Mouse (Mus musculus) urinary bladder, postnatal 4 days (tissue): ENCODE measurements around the gene Grik3.

Source experiments
- DNase-seq, 2 experiments: peaks; one replicate each; pipeline ENCODE4 v3.0.0; 2021 to 2022; ENCODE audit warnings: low spot score in 2 of 2

Grik3 gene

DNA sequence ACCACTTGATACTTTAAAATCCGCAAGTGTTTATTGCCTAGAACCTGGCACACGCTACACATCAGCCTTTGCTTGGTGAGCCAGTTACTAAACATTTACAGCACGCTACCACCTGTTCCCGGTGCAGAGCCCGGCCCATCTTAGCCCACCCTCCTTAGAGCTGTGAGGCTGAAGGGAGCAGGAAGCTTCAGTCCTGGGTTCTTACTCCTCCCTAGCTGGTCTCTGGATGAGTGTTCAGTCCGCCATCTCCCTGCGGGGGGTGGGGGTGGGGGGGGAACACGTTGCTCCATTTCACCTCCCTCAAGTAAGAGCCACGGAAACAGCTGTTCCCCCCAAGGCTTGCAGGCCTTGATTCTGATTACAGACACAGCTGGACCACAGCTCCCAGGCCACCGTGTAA, 236.5 kb downstream of the Grik3 start:
- DNase-seq, result no peak

DNA sequence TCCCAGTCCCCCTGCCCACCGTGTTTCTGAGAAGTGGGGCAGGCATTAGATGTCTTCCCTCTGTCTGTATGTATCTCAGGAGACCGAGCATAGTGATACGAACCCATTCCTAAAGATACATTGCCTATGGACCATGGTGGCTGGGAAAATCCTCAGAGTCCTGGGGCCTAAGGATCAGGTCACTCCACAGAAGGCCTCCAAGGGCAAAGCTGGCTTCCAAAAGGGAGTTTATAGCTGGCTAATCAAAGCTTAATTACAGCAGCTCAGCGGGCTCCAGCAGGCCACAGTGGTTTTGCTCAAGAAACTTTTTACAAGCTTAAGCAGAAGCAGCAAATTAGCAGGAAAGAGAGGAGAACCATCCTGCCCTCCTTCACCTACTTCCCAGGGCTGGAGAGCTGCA, 237.1 kb downstream of the Grik3 start:
- DNase-seq, result no peak

DNA sequence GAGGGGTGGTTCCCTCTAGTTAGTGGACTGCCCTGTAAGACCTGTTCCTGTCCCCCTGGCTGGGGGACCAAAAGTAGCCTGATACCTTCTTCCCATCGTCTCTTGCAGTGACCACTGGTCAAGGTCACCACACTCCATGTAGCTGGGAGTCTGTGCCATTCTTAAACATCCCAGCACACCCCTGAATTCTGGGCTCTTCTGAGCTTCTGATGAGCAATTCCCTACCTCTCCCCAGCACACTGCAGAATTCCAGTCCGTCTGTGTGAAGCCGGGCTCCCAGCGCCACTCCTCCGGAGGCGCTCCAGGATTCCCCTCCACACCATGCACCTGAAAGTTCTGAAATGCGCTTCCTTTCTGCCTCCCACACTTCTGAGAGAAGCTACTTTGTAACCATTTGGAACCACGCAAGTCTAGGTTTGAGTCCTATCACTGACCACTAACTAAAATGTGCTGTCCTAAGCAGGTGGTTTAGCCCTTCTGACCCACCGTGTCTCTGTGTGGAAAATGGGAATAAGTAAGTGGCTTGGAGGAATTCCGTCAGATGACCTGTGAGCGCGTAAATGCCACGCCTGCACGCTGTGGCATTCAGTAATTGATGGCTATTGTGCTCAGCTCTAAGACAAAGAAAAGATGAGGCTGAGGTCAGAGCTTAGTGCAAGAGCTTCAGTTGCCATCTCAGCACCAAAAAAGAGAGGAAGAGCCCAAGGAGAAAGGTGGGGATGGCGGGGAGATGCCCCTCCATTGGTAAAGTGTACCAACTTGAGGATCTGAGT, 237.8 kb downstream of the Grik3 start:
- DNase-seq, result no peak

DNA sequence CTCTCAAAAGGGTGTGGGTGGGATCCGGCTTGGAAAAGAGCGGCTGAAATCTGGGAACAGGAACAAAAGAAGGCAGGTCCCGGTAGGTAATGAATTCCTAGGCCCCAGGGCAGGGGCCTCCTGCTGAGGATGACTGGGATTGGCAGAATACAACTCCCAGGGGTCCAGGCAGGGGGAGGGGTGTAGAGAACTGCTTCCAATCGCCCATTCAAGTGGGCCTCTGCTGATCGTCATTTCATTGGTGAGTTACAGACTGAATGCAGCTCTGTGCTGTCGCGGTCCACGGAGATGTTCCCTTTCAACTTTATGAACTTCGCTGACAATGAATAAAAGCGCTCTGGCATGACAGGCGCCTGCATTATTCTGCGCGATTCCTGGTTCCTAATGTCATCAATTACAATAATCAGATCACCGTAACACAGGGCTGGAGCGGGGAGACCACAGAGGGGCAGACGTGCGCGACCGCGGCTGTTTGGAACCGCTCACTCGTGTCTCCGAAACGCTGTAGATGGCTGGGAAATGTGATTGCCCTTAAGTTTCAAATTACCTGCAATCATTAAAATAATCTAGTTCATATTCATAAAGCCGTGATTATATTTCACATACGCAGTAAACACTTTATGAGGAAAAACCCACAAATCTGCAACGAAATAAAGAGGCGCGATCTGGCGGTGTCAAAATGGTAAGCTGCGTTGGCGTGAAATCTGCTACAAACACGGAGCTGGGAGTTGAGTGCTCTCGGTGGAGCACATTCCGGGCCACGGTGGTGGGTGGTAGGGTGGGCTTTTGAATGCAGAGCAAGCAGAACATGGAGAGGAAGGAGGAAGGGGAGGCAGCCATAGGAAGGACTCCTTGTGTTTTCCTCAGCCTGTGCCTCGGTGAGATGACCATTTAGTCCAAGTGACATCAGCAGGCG, 239.1 kb downstream of the Grik3 start:
- DNase-seq, result no peak

DNA sequence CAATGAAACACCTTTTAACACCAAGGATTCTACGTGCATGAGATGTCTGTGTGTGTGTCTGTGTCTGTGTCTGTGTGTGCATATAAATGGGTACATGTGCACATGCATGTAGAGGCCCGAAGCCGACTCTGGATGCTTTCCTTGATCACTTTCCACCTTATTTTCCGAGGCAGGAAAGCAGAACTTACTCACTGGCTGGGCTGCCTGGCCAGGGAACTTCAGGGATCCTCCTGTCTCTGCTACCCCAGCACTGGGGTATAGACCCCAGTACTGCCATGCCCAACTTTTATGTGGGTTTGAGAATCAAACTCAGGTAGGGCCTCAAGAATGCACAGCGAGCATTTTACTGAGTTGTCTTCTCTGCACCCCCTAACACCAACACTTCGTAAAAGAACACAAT, 240.3 kb downstream of the Grik3 start:
- DNase-seq, result no peak

DNA sequence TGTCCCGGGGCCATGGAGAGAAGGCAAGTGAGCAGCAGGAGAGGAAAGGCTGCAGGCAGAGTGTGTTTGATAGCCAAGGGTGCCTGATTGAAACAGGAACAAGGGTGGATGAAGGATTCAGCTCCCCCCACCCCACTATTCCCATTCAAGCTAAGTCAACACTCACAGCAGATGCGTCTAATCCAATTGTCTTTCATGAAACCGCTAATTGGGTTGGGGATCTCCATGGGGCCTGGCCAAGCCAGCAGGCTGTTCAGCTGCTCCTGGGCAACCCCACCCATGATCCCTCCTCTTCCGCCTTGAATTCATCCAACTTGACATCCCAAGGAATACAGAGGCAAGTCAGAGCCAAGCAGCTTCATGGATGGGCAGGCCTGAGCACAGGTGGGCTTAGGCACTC, 246.3 kb downstream of the Grik3 start:
- no peak for DNase-seq

DNA sequence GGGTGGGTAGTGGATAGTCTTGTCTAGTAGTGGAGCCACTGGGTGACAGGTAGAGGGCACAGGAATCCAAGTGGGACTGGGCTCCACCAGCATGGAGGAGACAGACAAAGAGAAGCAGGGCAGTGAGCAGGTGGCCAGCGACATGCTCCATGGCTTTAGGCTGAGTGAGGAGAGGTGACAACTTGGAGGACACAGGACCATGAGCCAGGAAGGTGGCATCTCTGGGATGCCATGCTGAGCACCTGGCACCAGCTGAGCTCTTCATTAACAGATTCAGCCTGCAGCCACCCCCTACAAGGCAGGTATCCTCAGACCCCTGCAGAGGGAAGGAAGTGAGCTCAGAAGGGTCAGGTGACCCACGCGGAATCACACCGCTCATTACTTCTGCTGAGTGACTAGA, 248.3 kb downstream of the Grik3 start:
- DNase-seq, result no peak

DNA sequence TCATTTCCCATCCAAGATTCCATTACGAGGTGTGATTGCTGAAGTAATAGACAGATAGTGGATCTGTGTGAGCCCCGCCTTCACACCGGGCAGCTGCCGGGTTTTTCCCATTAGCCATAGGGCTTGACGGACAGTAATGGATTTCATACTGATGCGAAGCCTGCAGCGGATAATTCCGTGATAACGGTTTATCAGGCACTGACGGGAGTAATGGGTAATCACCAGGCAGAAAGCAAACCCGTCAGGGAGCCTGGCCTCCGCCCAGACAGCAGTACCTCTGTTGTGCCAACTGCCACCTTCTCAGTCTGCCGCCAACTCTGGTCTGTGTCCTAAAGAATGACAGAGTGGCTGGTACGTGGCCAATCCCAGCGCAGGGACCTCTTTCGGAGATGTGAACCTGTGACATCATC, 251.7 kb downstream of the Grik3 start:
- no peak for DNase-seq

DNA sequence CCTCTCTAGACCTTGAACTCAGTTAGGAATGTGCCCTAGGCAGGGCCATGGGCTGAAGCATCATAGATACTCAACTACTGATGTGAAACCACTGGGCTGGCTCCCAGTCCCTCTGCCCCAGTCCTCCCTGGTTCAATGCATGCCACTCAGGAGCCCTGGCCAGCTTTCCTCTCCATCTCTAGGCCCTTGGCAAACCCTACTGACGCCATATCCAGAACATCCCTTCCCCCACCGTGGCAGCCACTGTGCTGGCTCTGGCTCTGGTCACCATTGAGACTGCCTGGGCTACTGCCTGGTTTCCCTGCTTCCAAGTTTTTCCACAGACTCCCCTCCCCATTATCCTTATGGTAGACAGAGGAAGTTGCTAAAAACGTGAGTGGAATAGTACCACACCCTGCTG, 255.4 kb downstream of the Grik3 start:
- DNase-seq, result no peak

DNA sequence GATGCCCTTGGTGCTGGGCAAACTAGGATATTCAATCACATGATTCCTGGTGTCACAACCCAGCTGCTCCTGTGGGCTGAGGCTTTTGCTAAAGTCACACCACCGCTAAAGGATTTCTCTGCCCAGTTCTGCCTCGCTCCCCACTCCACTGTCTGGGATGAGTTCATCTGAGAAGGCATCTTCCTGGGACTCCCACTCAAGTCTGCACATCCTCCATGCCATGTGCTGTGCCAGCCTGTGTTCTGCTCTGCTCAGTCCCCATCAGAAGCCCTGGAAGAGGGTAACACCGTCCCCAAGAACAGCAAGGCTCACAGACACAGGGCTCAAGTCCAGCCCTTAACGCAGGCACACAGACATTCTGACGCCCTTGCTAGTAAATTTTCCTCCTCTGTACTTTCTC, 265.9 kb downstream of the Grik3 start:
- DNase-seq, result no peak

DNA sequence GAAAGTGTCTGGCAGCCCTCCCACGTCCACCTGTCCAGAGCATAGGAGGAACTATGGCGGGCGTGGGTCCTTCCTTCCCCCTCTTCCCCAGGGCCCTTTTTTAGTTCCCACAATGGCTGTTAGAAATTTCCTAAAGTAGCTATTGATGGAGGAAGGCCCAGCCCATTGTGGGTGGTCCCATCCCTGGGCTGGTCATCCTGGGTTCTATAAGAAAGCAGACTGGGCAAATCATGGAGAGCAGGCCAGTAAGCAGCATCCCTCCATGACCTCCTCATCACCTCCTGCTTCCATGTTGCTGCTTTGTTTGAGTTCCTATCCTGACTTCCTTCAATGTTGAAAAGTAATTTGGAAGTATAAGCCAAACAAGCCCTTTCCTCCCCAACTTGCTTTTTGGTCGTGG, 269.8 kb downstream of the Grik3 start:
- DNase-seq, result peak in 1 of 2 experiments; percentile 33

DNA sequence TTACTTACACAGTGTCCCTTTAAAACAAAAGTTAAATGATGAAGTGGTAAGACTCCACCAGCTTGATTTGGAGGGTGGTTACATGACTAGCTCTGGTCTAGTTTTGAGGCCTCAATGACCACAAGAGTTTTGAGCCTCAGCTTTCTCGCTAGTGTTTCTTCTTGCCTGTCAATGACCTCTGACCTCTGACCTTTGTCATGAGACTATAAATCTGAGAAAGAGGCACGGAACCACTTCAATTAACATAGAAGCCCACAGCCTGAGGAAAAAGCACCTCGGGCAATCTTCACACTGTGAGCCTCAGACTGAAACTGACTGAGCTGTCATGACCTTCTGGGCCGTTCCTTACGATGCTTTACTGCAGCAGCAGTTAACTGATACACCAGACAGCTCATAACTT, 272.6 kb downstream of the Grik3 start:
- peak in 1 of 2 experiments; percentile 10 for DNase-seq
